Mouse (Mus musculus): ENCODE measurements around the gene Krt222. TPM values are rescaled to one million over a fixed set of nuclear protein-coding genes. Genes with fewer than 3 reads are reported as not detected.

Krt222 gene
- polyA plus RNA-seq, 1 experiment from 2014 or later, result 3.1 TPM

DNA sequence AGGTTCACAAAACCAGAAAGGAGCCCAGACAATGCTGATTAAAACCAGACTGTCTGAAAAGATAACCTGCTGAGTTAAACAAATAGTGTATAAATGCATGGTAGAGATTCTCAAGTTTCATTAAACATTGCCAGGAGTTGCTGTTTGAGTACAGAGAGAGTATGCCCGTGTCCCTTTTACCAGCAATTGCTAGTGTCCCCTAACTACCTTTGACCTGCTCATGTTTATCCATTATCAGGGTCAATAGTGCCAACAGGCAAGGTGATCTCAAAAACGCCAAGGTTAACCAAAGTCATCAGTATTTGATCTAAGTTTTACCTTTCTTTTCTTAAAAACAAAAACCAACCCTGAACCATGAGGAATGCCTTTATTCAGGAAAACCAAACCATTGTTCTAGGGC lies 31.9 kb downstream of the Krt222 start:
- 74% methylated on average over 2 of the region's 2 CpGs for WGBS
- Histone ChIP-seq H3K4me2 (no peak overlapping the region), H3K4me3 (no peak overlapping the region), H3K27ac (no peak overlapping the region), H3K27me3 (no peaks in the 10 kb centered on the region), H3K36me3 (peaks cover 65% of the 10 kb centered on the region), H3K9ac (no peak overlapping the region), H3K9me3 (replicated peaks) (no peaks in the 10 kb centered on the region), H3K4me1 (replicated peaks) (peaks cover 30% of the 10 kb centered on the region)
- ATAC-seq (replicated peaks; ENCODE audit: insufficient number of reproducible peaks, insufficient read depth, low FRiP score, low read depth), result no peak

DNA sequence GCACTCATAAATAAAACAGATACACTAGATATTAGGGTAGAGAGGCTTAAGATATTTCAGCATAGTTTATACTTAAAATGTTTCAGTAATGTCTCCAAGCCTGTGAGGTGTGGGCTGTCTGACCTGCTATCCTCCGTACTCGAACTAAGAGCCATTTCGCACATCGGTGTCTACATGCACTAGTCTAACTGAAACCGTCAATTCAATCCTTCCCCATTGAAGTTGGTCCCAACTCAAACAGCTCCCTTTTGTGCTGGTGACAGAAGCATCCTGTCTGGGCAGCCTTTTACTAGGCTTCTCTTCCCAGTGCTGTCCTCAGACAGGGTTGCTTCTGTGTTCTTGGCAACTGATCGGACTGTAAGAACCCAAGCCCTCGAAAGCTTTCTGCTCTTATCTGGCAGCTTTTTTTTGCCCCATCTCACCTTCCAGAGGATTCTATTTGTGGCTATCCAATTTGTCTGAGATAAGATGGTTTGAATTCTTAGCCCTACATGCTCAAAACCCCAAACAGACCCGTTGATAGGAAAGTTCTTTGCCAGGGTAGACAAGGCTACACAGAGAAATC lies 35.7 kb downstream of the Krt222 start:
- Histone ChIP-seq H3K36me3 (peaks cover 31% of the 10 kb centered on the region), H3K9ac (no peak overlapping the region)

DNA sequence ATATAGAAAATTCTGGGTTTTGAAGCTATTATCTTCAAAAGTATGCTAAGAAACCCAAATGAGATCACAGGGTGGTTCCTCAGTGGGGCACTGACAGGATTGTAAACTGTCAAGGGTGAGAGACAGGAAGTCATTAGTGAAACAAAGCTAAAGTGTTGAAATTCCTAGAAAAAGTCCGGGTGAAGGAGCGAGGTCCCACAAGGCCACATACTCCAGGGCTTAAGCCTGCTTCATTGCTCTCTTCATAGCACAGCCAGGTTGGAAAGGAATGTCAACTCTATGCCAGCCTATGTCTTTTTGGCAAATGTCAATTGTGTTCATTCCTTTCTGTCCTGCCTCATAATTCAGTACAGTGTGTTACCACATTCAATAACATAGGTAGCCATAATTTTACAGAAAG lies 36.4 kb downstream of the Krt222 start:
- Histone ChIP-seq H3K9me3 (replicated peaks) (no peaks in the 10 kb centered on the region), H3K27ac (peak overlapping the region; percentile 77), H3K4me3 (no peak overlapping the region), H3K4me1 (replicated peaks) (peaks cover 24% of the 10 kb centered on the region), H3K9ac (no peak overlapping the region), H3K4me2 (no peak overlapping the region), H3K36me3 (peaks cover 24% of the 10 kb centered on the region), H3K27me3 (no peaks in the 10 kb centered on the region)
- 25% methylated on average over 2 of the region's 2 CpGs for WGBS
- no peak for ATAC-seq (replicated peaks; ENCODE audit: insufficient number of reproducible peaks, insufficient read depth, low FRiP score, low read depth)

More for the DNA sequence above, 35.7 kb downstream of the Krt222 start:
- 41% methylated on average over 8 of the region's 8 CpGs for WGBS
- Histone ChIP-seq H3K4me2 (peak overlapping the region; percentile 21), H3K4me3 (no peak overlapping the region), H3K9me3 (replicated peaks) (no peaks in the 10 kb centered on the region), H3K27ac (peak overlapping the region; percentile 77), H3K27me3 (no peaks in the 10 kb centered on the region), H3K4me1 (replicated peaks) (peaks cover 24% of the 10 kb centered on the region)
- ATAC-seq (replicated peaks; ENCODE audit: insufficient number of reproducible peaks, insufficient read depth, low FRiP score, low read depth), result 0 out of 2 replicates have a peak, but pooled peaks have one; percentile 31

DNA sequence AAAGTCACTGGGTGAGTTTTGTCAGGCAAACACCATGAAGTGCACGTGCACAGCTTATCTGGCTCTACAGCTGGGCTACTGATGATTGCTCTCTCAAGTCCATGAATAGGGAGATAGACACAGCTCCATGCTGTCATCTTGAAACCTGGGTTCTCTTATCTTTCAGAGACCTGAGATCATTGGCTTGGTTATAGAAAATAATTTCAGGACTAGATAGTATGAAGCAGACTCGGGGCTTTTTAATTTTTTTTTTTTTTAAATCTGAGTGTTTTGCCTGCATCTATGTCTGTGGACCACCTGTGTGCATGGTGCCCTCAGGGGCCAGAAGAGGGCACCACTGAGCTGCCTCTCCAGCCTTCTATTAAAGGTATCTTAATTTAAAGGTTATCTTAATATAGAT lies 36.9 kb downstream of the Krt222 start:
- Histone ChIP-seq H3K36me3 (peaks cover 19% of the 10 kb centered on the region), H3K9me3 (replicated peaks) (no peaks in the 10 kb centered on the region), H3K27me3 (no peaks in the 10 kb centered on the region), H3K4me2 (no peak overlapping the region), H3K27ac (no peak overlapping the region; the same call in 1 of the 2 replicates), H3K4me3 (no peak overlapping the region), H3K9ac (no peak overlapping the region), H3K4me1 (replicated peaks) (peaks cover 24% of the 10 kb centered on the region)
- 14% methylated on average over 2 of the region's 2 CpGs for WGBS
- ATAC-seq (replicated peaks; ENCODE audit: insufficient number of reproducible peaks, insufficient read depth, low FRiP score, low read depth), result no peak

DNA sequence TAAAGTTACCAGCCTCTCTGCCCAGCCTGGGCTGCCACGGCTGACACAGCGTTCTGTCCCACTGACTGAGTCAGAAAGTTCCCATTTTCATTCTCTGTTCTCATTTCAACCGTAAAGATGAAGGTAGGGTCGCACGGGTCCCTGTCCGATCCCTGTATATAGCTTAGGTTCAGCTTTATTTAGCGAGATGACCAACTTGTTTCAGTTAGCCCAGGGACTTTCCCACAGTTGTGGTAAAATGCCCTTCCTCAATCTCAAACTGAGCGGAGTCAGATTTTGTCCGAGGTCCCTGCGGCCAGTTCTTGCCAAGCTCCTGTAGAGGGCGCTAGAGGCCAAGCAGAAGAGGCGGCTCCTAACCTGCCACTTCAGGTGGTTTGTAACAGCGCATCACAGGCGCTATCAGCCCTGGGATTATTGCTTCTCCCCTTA lies 54.7 kb downstream of the Krt222 start:
- Histone ChIP-seq H3K9ac (no peak overlapping the region), H3K4me3 (no peak overlapping the region), H3K9me3 (replicated peaks) (no peaks in the 10 kb centered on the region), H3K27me3 (peaks cover 30% of the 10 kb centered on the region), H3K4me1 (replicated peaks) (no peaks in the 10 kb centered on the region), H3K36me3 (no peaks in the 10 kb centered on the region), H3K27ac (no peak overlapping the region), H3K4me2 (no peak overlapping the region)
- ATAC-seq (replicated peaks; ENCODE audit: insufficient number of reproducible peaks, insufficient read depth, low FRiP score, low read depth), result no peak
- 23% methylated on average over 14 of the region's 14 CpGs for WGBS

DNA sequence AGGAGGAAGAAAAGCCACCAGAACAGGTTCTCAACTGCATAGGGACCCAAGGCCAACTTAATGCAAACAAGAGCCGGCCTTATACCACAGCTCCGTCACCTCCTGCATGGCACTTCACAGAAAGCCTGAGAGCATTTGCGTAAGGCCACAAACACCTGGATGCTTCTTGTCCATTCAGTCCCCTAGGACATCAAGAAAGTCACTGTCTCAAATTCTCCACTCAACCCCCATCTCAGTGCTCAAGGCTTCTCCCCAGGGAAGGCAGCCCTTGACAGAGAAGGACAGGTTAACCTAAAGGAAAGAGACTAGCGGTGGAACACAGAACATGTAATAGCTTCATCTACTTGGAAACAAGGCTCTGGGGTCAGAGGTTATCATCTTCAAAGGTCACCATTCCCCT lies 56.5 kb downstream of the Krt222 start:
- H3K4me2 ChIP-seq, result no peak overlapping the region
- ATAC-seq (replicated peaks; ENCODE audit: insufficient number of reproducible peaks, insufficient read depth, low FRiP score, low read depth), result no peak
- H3K9ac ChIP-seq, result no peak overlapping the region
- no peaks in the 10 kb centered on the region for H3K36me3 ChIP-seq
- H3K27me3 ChIP-seq, result peaks cover 30% of the 10 kb centered on the region
- 81% methylated on average over 4 of the region's 4 CpGs for WGBS
- no peaks in the 10 kb centered on the region for H3K9me3 ChIP-seq (replicated peaks)
- H3K4me3 ChIP-seq, result no peak overlapping the region
- H3K4me1 ChIP-seq (replicated peaks), result 0 out of 2 replicates have a peak, but pooled peaks cover 2% of the 10 kb centered on the region
- H3K27ac ChIP-seq, result no peak overlapping the region

DNA sequence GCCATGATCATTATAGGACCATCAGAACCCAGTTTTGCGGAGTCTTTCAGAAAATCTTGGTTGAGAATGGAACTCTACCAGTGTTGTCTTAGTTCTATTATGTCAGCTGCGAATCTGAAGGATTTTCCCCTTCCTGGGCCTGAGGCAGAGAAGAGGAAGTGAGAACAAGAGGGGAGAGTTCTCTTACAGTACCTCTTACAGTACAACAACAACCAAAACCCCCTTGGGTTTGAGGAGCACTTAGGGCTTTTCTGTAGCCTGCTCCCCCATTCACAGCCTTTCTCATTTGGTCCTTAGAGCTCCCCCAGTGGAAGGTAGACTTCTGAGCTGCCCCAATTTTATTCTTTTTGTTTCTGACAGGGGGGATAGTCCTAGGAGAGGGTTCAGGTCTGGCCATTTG lies 57.0 kb downstream of the Krt222 start:
- no peak for ATAC-seq (replicated peaks; ENCODE audit: insufficient number of reproducible peaks, insufficient read depth, low FRiP score, low read depth)
- H3K36me3 ChIP-seq, result no peaks in the 10 kb centered on the region
- H3K4me3 ChIP-seq, result no peak overlapping the region
- no peak overlapping the region for H3K27ac ChIP-seq
- WGBS, result 74% methylated on average over 2 of the region's 2 CpGs
- H3K4me1 ChIP-seq (replicated peaks), result 0 out of 2 replicates have a peak, but pooled peaks cover 4% of the 10 kb centered on the region
- H3K9me3 ChIP-seq (replicated peaks), result no peaks in the 10 kb centered on the region
- no peak overlapping the region for H3K9ac ChIP-seq
- H3K27me3 ChIP-seq, result peaks cover 30% of the 10 kb centered on the region
- no peak overlapping the region for H3K4me2 ChIP-seq

Other genes with a start within 250 kb of the Krt222 start
- 149 and 159 TPM in 2 replicates for gene Top2a, start 219.9 kb downstream of the Krt222 start, polyA plus RNA-seq (2015; fragmentation: Nextera tagmentation; extraction: Ambion mirVana)
- 344 and 469 TPM in 2 replicates for gene Igfbp4, start 202.8 kb downstream of the Krt222 start, polyA plus RNA-seq (2015; fragmentation: Nextera tagmentation; extraction: Ambion mirVana)
- 0.08 and 0.27 TPM in 2 replicates for gene Tns4, start 154.8 kb downstream of the Krt222 start, polyA plus RNA-seq (2015; fragmentation: Nextera tagmentation; extraction: Ambion mirVana)
- gene Ccr7, start 89.0 kb downstream of the Krt222 start, polyA plus RNA-seq (2015; fragmentation: Nextera tagmentation; extraction: Ambion mirVana), result 0.34 and 0.67 TPM in 2 replicates
- gene Smarce1, start 13.1 kb downstream of the Krt222 start, polyA plus RNA-seq (2015; fragmentation: Nextera tagmentation; extraction: Ambion mirVana), result 136 and 143 TPM in 2 replicates
- gene Krt24, start 41.2 kb upstream of the Krt222 start, polyA plus RNA-seq (2015; fragmentation: Nextera tagmentation; extraction: Ambion mirVana), result not detected in 2 replicates
- not detected in 2 replicates for gene Krt25, start 78.9 kb upstream of the Krt222 start, polyA plus RNA-seq (2015; fragmentation: Nextera tagmentation; extraction: Ambion mirVana)
- gene Krt26, start 93.9 kb upstream of the Krt222 start, polyA plus RNA-seq (2015; fragmentation: Nextera tagmentation; extraction: Ambion mirVana), result not detected in 2 replicates
- gene Krt27, start 107.0 kb upstream of the Krt222 start, polyA plus RNA-seq (2015; fragmentation: Nextera tagmentation; extraction: Ambion mirVana), result not detected in 2 replicates
- not detected in 2 replicates for gene Krt28, start 130.8 kb upstream of the Krt222 start, polyA plus RNA-seq (2015; fragmentation: Nextera tagmentation; extraction: Ambion mirVana)
- 11.8 and 18.2 TPM in 2 replicates for gene Krt10, start 145.3 kb upstream of the Krt222 start, polyA plus RNA-seq (2015; fragmentation: Nextera tagmentation; extraction: Ambion mirVana)
- not detected in 2 replicates for gene Krt12, start 178.2 kb upstream of the Krt222 start, polyA plus RNA-seq (2015; fragmentation: Nextera tagmentation; extraction: Ambion mirVana)
- 0.43 and 0.68 TPM in 2 replicates for gene Krt20, start 194.1 kb upstream of the Krt222 start, polyA plus RNA-seq (2015; fragmentation: Nextera tagmentation; extraction: Ambion mirVana)
- 0.32 and 0.35 TPM in 2 replicates for gene Krt23, start 249.1 kb upstream of the Krt222 start, polyA plus RNA-seq (2015; fragmentation: Nextera tagmentation; extraction: Ambion mirVana)